Mouse (Mus musculus) stomach, embryonic 14.5 days (tissue): ENCODE measurements around the gene Ppp5c. TPM values are rescaled to one million over a fixed set of nuclear protein-coding genes. Genes with fewer than 3 reads are reported as not detected.

ENCODE experiments used
- ATAC-seq: fragments of 200-750 bp; cut with Nextera tagmentation; 2 replicates; pipeline ENCODE4 v1.8.0; 2017; ENCODE audit warnings: low read depth, moderate TSS enrichment; ENCODE audit not compliant: insufficient number of reproducible peaks, insufficient read depth, low FRiP score
- H3K27ac ChIP-seq: fragments of 300-500 bp; sonication (generic); 2 replicates; pipeline ENCODE4 v1.5.1; 2014; ENCODE audit warnings: mild to moderate bottlenecking, low read length, moderate library complexity, mixed read lengths
- H3K27me3 ChIP-seq: fragments of 300-500 bp; sonication (generic); 2 replicates; pipeline ENCODE4 v1.6.1; 2014; ENCODE audit warnings: low read length, control low read depth, mixed read lengths; ENCODE audit not compliant: control insufficient read depth, insufficient read depth
- H3K36me3 ChIP-seq: fragments of 300-500 bp; sonication (generic); 2 replicates; pipeline ENCODE4 v1.6.1; 2014; ENCODE audit warnings: mild to moderate bottlenecking, control low read depth, low read length, moderate library complexity, mixed read lengths; ENCODE audit not compliant: control insufficient read depth, insufficient read depth
- H3K4me1 ChIP-seq: fragments of 300-500 bp; sonication (generic); 2 replicates; pipeline ENCODE4 v1.6.1; 2014; ENCODE audit warnings: low read length, control low read depth, mixed read lengths; ENCODE audit not compliant: control insufficient read depth, insufficient read depth
- H3K4me2 ChIP-seq: fragments of 300-500 bp; sonication (generic); replicated peaks from 2 replicates; pipeline ENCODE4 v1.6.1; 2014; ENCODE audit warnings: low read depth, low read length, control low read depth
- H3K4me3 ChIP-seq: fragments of 300-500 bp; sonication (generic); 2 replicates; pipeline ENCODE4 v1.5.1; 2014; ENCODE audit warnings: low read depth, low read length, control low read depth
- H3K9ac ChIP-seq: fragments of 300-500 bp; sonication (generic); replicated peaks from 2 replicates; pipeline ENCODE4 v1.6.1; 2014; ENCODE audit warnings: low read depth, mild to moderate bottlenecking, control low read depth, low read length, moderate library complexity, mixed read lengths
- H3K9me3 ChIP-seq: fragments of 300-500 bp; sonication (generic); 2 replicates; pipeline ENCODE4 v1.6.1; 2016; ENCODE audit warnings: low read depth, low read length, control low read depth; ENCODE audit not compliant: control insufficient read depth
- WGBS: fragments of 180-500 bp; shearing (Covaris S2); extraction: QIAGEN DNeasy Blood & Tissue Kit; methylation state at CpG from one replicate; pipeline ENCODE4 v1.1.7; 2014; 5-methylcytosine and 5-hydroxymethylcytosine counted together
- polyA plus RNA-seq: library from polyadenylated mRNA; unstranded; fragments of >200 nt; fragmentation: Nextera tagmentation; extraction: Ambion mirVana; gene quantifications from 2 replicates; pipeline ENCODE4 v1.2.1, GENCODE M21; 2014

Ppp5c gene
- polyA plus RNA-seq, 1 experiment from 2014 or later: 93.6 TPM

DNA sequence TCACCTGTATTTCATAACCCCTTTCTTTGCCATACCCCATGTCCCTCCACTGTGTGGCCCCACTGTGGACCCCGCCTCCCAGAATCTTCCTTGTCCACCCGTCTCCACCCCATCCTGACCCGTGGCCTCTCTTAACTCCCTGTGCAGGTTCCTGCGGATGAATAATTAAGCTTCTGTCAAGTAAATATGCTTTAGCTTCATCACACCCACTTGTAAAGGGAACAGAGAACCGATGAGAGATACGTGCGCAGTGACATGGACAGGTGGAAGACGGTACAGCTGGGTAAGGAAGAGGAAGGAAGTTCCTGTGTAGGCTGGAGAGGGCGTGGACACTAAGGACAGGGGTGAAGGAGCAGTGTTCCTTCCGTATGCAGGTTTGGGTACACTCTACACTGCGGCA, 35.1 kb upstream of the Ppp5c start:
- Histone ChIP-seq H3K4me2 (peak overlapping the region; percentile 80), H3K27ac (peak overlapping the region; percentile 82), H3K27me3 (no peaks in the 10 kb centered on the region), H3K4me3 (peak overlapping the region; percentile 53), H3K9me3 (no peaks in the 10 kb centered on the region), H3K4me1 (peaks cover 40% of the 10 kb centered on the region), H3K36me3 (no peaks in the 10 kb centered on the region), H3K9ac (peak overlapping the region; percentile 23; the same call in 1 of the 2 replicates)
- peak; percentile 3; the same call in 1 of the 2 replicates for ATAC-seq
- WGBS: 8% methylated on average over 11 of the region's 11 CpGs

DNA sequence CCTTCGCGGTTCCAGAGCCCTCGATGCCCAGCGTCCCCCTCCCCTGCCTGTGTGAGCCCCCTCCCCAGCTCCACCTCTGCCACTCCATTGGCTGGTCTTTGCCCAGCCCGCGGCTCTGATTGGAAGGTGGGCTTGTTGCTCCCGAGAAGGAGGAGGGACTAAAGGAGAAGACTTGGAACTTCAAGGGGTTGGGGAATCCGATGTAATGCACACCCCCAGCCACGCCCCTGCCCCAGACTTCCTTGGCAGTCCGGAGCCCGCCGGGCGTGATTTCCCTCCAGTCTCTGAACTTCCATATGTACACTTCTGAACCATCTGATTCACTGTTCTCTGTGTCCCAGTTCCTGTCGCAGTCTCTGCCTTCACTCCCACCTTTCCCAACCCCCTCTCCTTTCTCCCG, 34.7 kb upstream of the Ppp5c start, which contains the start of gene Hif3a:
Gene Hif3a, minus strand, starts transcription at position 39 of the 400 bp plus-strand sequence.
- H3K27ac ChIP-seq: peak within 1 kb of the TSS; percentile 98
- peaks cover 43% of the 10 kb centered on the region for H3K4me1 ChIP-seq
- under 1% methylated on average over 15 of the region's 15 CpGs for WGBS
- no peaks in the 10 kb centered on the region for H3K27me3 ChIP-seq
- H3K9me3 ChIP-seq: no peaks in the 10 kb centered on the region
- peak within 1 kb of the TSS; percentile 80 for H3K4me2 ChIP-seq
- peak within 1 kb of the TSS; percentile 53 for H3K4me3 ChIP-seq
- peak within 1 kb of the TSS; percentile 58 for H3K9ac ChIP-seq
- ATAC-seq: peak; percentile 72
- no peaks in the 10 kb centered on the region for H3K36me3 ChIP-seq

DNA sequence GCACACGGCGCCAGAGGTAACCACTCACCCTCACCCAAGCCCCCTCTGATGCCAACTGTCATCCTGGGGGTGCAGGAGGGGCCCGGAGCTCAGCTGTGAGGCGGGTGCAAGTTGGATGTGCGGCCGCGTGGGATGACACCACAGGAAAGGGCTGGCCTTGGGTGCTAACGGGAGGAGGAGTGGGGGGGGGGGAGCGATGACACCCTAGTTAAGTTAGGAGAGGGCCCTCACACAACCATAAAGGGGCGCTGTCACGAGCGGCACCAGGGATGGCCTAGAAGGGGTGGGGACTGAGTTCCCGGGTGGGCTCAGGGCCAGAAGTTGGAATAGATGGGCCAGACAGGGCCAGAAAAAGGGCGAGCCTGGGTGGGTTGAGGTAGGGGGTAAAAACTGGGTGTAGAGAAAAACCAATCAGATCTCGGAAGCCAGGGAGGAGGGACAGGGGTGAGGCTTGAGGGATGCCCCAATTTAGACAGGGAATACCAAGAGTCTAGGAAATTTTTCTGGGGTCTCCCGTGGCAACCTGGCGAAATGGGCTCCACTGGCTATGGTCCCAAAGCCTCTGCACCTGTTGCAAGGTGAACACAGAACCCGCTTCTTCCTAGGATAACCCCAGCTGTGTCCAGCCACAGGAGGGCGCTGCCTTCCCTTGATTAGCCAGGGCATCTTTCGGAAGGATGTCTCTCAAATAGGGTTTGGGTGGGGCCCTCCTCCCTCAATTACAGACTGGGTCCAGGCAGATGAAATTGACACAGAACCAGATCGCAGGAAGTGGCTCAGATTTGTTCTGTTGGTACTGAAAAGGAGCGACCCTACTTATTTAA, 33.3 kb upstream of the Ppp5c start:
- peak overlapping the region; percentile 98 for H3K27ac ChIP-seq
- ATAC-seq: no peak
- H3K9me3 ChIP-seq: no peaks in the 10 kb centered on the region
- peak overlapping the region; percentile 80 for H3K4me2 ChIP-seq
- H3K4me3 ChIP-seq: peak overlapping the region; percentile 53
- peak overlapping the region; percentile 58 for H3K9ac ChIP-seq
- peaks cover 51% of the 10 kb centered on the region for H3K4me1 ChIP-seq
- no peaks in the 10 kb centered on the region for H3K36me3 ChIP-seq
- H3K27me3 ChIP-seq: no peaks in the 10 kb centered on the region
- WGBS: 73% methylated on average over 22 of the region's 22 CpGs

DNA sequence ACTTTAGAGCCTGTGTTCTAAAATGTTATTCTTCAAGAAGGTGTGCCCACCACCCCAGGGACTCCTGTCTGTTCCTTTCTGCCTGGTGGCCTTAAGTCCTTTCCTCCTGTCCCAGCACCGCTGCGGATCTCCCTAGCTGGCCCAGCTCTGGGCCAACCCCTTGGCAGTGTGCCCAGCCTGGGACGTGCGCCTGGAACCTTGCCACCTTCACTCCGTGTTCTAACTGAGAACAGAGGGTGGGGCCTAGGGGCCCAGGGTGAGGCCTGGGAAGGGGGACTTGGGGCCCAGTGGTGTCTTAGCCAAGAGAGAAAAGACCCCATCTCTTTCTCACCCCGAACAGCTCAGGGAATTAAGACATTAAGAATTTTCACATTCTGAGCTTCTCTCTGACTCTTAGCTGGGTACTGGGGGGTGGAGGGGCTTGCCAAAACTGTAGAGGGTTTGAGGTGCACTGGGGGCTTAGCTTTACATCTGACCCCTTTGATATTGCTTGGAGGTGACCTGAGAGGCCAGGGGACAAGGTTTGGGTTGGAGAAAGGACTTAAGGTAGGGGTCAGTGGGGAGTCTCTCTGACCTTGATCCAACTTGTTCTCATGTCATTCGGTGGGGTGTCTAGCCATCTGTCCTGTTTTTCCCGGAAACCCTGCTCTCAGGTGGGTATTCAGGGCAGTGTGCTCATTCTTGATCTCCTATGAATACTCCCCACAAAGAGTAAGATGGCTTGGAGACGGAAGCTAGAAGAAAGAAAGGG, 32.5 kb upstream of the Ppp5c start:
- Histone ChIP-seq H3K9me3 (no peaks in the 10 kb centered on the region), H3K9ac (peak overlapping the region; percentile 50), H3K4me3 (peak overlapping the region; percentile 53), H3K27me3 (no peaks in the 10 kb centered on the region), H3K27ac (peak overlapping the region; percentile 98), H3K4me2 (peak overlapping the region; percentile 80), H3K36me3 (no peaks in the 10 kb centered on the region), H3K4me1 (peaks cover 51% of the 10 kb centered on the region)
- ATAC-seq: peak; percentile 44
- 20% methylated on average over 9 of the region's 9 CpGs for WGBS

DNA sequence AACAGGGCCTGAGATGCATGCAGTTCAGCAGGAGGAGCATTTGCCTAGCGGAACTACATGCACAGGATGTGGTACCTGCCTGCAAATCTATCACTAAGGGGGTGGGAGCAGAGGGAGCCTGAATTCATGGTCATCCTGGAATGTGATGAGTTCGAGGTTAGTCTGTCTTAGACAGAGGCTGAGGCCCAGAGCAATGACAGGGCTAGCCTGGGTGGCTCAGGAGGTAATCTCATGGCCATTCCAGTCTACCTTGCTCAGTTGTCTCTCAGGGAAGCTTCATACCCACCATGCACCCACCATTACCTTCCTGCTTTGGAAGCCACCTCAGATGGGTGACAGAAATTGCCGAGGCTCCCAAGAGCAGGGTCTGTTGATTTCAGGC, 31.7 kb upstream of the Ppp5c start:
- Histone ChIP-seq H3K9me3 (no peaks in the 10 kb centered on the region), H3K9ac (peak overlapping the region; percentile 50; the same call in 1 of the 2 replicates), H3K4me1 (peaks cover 51% of the 10 kb centered on the region), H3K4me2 (peak overlapping the region; percentile 80), H3K27me3 (no peaks in the 10 kb centered on the region), H3K4me3 (peak overlapping the region; percentile 53; the same call in 1 of the 2 replicates), H3K36me3 (no peaks in the 10 kb centered on the region; the same call in 1 of the 2 replicates), H3K27ac (peak overlapping the region; percentile 98)
- ATAC-seq: no peak
- 55% methylated on average over 3 of the region's 3 CpGs for WGBS

DNA sequence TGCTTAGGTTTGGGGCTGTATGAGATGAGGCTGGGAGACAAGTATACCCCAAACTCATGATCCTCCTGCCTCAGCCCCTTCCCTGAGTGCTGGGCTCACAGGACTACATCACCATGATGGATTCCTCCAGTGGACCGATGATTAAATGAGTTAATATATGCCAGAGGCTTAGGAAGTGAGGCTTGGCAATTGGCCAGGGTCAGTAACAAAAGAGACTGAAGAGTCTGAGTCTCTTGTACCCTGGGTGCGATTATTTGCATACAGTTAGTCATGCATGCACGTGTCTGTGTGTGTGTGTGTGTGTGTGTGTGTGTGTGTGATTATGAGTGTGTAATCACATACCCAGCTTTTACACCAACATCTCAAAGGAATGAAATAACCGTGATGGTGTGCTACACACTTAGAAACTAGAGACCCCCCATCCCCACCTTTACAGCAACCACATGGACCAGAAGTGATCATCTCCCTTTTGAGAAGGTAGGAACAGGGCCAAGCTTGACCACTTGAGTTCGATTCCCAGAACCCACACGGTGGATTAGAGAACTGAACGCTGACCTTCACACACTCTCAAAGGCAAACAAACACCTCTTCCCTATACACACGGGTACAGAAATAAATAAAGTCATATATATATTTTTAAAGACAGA, 31.2 kb upstream of the Ppp5c start:
- ATAC-seq: no peak
- H3K4me3 ChIP-seq: peak overlapping the region; percentile 53
- H3K9me3 ChIP-seq: no peaks in the 10 kb centered on the region
- H3K4me1 ChIP-seq: peaks cover 51% of the 10 kb centered on the region
- 26% methylated on average over 8 of the region's 8 CpGs for WGBS
- H3K27ac ChIP-seq: peak overlapping the region; percentile 98
- H3K9ac ChIP-seq: no peak overlapping the region
- no peaks in the 10 kb centered on the region for H3K27me3 ChIP-seq
- peak overlapping the region; percentile 80 for H3K4me2 ChIP-seq
- H3K36me3 ChIP-seq: peaks cover 2% of the 10 kb centered on the region; the same call in 1 of the 2 replicates

DNA sequence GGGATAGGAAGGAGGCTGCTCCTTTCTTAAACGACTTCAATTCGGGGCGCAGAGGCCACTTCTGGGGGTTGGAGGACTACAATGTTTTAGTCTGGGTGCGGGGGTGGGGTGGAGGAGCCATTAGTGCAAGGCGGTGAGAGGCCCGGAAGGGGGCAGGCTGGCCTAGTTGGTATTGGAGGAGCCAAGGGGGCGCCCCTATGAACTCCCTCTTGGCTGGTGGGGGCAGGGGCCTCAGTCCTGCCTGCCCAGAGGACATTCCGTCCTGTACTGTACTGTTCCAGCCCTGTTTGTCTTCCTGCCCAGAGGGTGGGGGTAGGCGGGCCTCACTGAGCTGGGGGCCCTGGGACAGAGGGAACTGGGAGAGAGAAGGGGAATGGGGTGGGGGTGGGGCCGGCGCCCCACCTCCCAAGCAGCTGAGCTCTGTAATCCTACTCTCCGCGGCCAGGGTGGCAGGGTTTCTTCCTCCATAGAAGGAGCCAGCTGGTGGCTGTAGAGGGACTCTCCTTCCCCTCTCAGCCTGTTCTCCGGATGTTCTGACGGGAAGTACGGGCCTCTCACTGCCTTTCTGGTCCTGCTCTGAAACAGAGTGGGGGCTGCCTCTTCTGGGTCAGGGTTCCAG, 30.5 kb upstream of the Ppp5c start:
- peak; percentile 86 for ATAC-seq
- Histone ChIP-seq H3K27ac (peak overlapping the region; percentile 98), H3K4me3 (peak overlapping the region; percentile 16), H3K9me3 (no peaks in the 10 kb centered on the region), H3K4me2 (peak overlapping the region; percentile 80), H3K27me3 (no peaks in the 10 kb centered on the region), H3K9ac (no peak overlapping the region; the same call in 1 of the 2 replicates), H3K4me1 (peaks cover 50% of the 10 kb centered on the region), H3K36me3 (peaks cover 5% of the 10 kb centered on the region; the same call in 1 of the 2 replicates)
- 2% methylated on average over 16 of the region's 16 CpGs for WGBS
